Mouse (Mus musculus): ENCODE measurements around the gene Dennd4b. TPM values are rescaled to one million over a fixed set of nuclear protein-coding genes. Genes with fewer than 3 reads are reported as not detected.
A peak's percentile ranks its signal among the peaks of the same experiment; 100 is the strongest.

Dennd4b gene
- total RNA-seq (2014; rRNA removed) (2.2 and 2.8 TPM in 2 replicates), polyA plus RNA-seq (2012; rRNA removed) (4.7 and 9.2 TPM in 2 replicates)

DNA sequence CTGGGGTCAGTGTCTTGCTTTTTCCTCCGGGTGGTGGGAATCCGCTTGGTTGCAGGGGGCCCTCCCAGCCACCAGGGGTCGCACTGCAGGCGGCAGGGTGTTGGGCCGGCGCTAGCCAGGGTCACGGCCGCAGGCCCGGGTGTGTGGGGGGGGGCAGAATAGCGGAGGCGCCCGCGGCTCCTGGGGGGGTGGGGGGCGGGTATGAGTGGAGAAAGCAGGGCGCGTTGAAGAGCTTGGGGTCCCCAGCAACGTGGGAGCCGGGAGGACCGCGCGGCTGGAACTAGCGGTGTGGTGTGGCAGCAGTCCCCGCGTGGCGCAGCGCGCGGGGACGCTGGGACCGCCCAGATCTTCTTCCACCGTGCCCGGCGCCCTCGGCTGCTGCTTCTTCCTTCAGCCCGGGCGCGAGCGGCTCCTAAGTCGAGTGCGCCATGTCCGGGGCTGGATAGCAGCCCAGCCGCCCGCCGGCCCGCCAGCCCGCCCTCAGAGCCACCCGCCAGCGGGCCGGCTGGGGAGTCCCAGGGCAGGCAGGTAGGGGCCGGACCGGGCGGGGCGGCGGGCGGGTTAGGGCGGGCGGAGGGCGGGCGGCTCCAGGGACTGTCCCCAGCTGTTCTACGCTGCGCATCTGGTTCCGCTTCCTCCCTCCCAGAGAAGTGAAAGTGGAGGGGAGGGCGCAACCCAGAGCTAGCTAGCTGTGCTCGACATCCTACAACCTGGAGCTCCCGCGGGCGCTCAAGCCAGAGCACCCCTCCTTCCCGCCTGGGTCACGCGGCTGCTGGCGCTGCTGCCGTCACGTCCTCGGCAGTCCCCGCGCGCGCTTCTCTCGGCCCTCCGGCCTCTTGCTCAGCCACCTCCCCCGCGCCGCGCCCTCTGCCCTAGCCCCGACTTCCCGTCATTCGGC, at the start of gene Dennd4b:
Dennd4b (plus strand) TSS at position 152 of the 898 bp plus-strand sequence.
- under 1% methylated on average over 73 of the region's 87 CpGs for WGBS
- no peaks in the 10 kb centered on the region for H3K27me3 ChIP-seq (ENCODE audit: control insufficient read depth, insufficient read depth, low read length)
- DNase-seq (ENCODE audit: extremely low read depth, low read depth, low spot score) = peak; percentile 84

DNA sequence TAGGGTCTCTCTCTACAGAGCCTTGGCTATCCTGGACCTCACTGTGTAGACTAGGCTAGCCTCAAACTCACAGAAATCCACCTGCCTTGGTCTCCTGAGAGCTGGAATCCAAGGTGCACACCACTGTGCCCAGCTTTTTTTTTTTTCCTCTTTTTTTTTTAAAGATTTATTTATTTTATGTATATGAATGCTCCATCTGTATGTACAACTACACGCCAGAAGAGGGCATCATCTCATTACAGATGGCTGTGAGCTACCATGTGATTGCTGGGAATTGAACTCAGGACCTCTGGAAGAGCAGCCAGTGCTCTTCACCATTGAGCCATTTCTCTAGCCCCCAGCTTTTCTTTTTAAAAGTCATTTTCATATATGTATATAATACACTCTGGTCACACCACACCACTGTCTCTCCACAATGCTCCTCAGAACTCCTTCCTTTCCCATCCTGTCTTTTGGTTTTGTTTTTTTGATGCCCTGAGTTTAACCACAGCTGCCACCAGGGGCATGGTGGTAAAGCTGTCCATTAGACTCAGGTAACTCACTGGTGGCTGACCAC, 49.1 kb upstream of the Dennd4b start:
- H3K9ac ChIP-seq (ENCODE audit: low read depth, low read length) = no peak overlapping the region
- peaks cover 13% of the 10 kb centered on the region for H3K4me1 ChIP-seq (ENCODE audit: control insufficient read depth, insufficient read depth, low read length)
- DNase-seq (ENCODE audit: extremely low read depth, low read depth, low spot score) = no peak
- no peak overlapping the region for H3K4me3 ChIP-seq (ENCODE audit: insufficient read depth, low read depth, low read length)
- no peaks in the 10 kb centered on the region for H3K27me3 ChIP-seq (ENCODE audit: control insufficient read depth, insufficient read depth, low read length)
- 50% methylated on average over 1 of the region's 1 CpGs for WGBS
- H3K27ac ChIP-seq (replicated peaks; ENCODE audit: insufficient read depth, low read depth, low read length) = no peak overlapping the region
- peaks cover 9% of the 10 kb centered on the region; the same call in 1 of the 2 replicates for H3K79me2 ChIP-seq (ENCODE audit: control insufficient read depth, insufficient read depth, low read length)
- TF ChIP-seq POLR2A (IDR thresholded peaks at IDR 0.05; ENCODE audit: extremely low read depth, insufficient read depth, low read length) = no peak
- TF ChIP-seq CTCF (IDR thresholded peaks at IDR 0.05; ENCODE audit: low read depth, low read length) = no peak
- H3K36me3 ChIP-seq (ENCODE audit: control insufficient read depth, insufficient read depth, low read length) = peaks cover 15% of the 10 kb centered on the region

More for the DNA sequence above, at the start of gene Dennd4b:
- peak; percentile 91 for TF ChIP-seq CTCF (IDR thresholded peaks at IDR 0.05; ENCODE audit: low read depth, low read length)
- peak; percentile 66 for TF ChIP-seq POLR2A (IDR thresholded peaks at IDR 0.05; ENCODE audit: extremely low read depth, insufficient read depth, low read length)
- Histone ChIP-seq H3K27ac (replicated peaks; ENCODE audit: insufficient read depth, low read depth, low read length) (peak within 1 kb of the TSS; percentile 95), H3K36me3 (ENCODE audit: control insufficient read depth, insufficient read depth, low read length) (peaks cover 14% of the 10 kb centered on the region), H3K9ac (ENCODE audit: low read depth, low read length) (peak within 1 kb of the TSS; percentile 83), H3K4me1 (ENCODE audit: control insufficient read depth, insufficient read depth, low read length) (peaks cover 4% of the 10 kb centered on the region), H3K4me3 (ENCODE audit: insufficient read depth, low read depth, low read length) (peak within 1 kb of the TSS; percentile 74), H3K79me2 (ENCODE audit: control insufficient read depth, insufficient read depth, low read length) (no peaks in the 10 kb centered on the region)

DNA sequence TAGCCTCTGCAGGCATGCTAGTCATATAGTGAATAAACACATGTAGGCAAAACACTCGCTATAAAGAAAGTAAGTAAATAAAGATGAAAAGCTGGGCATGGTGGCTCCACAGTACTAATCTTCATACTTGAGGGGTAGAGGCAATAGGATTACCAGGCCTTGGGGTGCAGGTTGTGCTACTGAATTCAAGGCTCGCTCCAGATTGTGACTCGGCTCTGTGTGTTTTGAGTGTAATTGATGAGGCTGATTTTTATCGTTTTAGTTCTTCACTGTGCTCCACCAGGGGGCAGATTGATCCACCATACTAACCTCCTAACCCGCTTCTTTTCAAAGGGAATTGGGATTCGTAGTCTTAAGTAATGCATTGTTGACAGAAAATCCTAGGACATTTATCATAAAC, 44.9 kb upstream of the Dennd4b start:
- DNase-seq (ENCODE audit: extremely low read depth, low read depth, low spot score) = peak; percentile 72
- Histone ChIP-seq H3K27ac (replicated peaks; ENCODE audit: insufficient read depth, low read depth, low read length) (peak overlapping the region; percentile 83), H3K79me2 (ENCODE audit: control insufficient read depth, insufficient read depth, low read length) (no peaks in the 10 kb centered on the region), H3K9ac (ENCODE audit: low read depth, low read length) (peak overlapping the region; percentile 56), H3K4me3 (ENCODE audit: insufficient read depth, low read depth, low read length) (peak overlapping the region; percentile 75; the same call in 1 of the 2 replicates), H3K36me3 (ENCODE audit: control insufficient read depth, insufficient read depth, low read length) (no peaks in the 10 kb centered on the region), H3K4me1 (ENCODE audit: control insufficient read depth, insufficient read depth, low read length) (peaks cover 6% of the 10 kb centered on the region), H3K27me3 (ENCODE audit: control insufficient read depth, insufficient read depth, low read length) (no peaks in the 10 kb centered on the region)
- WGBS = 3% methylated on average over 6 of the region's 6 CpGs
- TF ChIP-seq POLR2A (IDR thresholded peaks at IDR 0.05; ENCODE audit: extremely low read depth, insufficient read depth, low read length) (no peak), CTCF (IDR thresholded peaks at IDR 0.05; ENCODE audit: low read depth, low read length) (no peak)

DNA sequence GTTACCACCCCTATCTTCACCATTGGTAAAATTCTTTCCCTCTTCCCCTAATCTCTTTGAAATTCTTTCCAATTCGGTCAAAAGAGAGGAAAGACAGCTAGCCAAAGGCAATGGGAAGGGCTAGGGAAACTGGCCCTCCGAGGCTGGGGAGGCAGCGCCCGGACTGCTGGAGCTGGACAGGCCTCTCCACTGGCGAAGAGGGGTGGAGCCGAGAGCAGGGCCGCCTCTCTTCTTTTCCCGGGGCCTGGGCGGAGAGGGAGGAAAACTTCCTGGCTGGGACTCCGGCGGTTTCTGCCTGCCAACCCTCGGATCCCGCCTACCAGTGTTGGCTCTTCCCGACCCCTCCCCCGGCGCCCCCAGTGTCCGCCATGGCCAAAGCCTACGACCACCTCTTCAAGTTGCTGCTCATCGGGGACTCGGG, 44.4 kb upstream of the Dennd4b start:
- Histone ChIP-seq H3K36me3 (ENCODE audit: control insufficient read depth, insufficient read depth, low read length) (no peaks in the 10 kb centered on the region), H3K4me1 (ENCODE audit: control insufficient read depth, insufficient read depth, low read length) (peaks cover 6% of the 10 kb centered on the region), H3K4me3 (ENCODE audit: insufficient read depth, low read depth, low read length) (peak overlapping the region; percentile 75), H3K79me2 (ENCODE audit: control insufficient read depth, insufficient read depth, low read length) (no peaks in the 10 kb centered on the region), H3K9ac (ENCODE audit: low read depth, low read length) (peak overlapping the region; percentile 76), H3K27ac (replicated peaks; ENCODE audit: insufficient read depth, low read depth, low read length) (peak overlapping the region; percentile 83), H3K27me3 (ENCODE audit: control insufficient read depth, insufficient read depth, low read length) (no peaks in the 10 kb centered on the region)
- DNase-seq (ENCODE audit: extremely low read depth, low read depth, low spot score) = peak; percentile 63
- TF ChIP-seq CTCF (IDR thresholded peaks at IDR 0.05; ENCODE audit: low read depth, low read length) (no peak), POLR2A (IDR thresholded peaks at IDR 0.05; ENCODE audit: extremely low read depth, insufficient read depth, low read length) (peak; percentile 49; the same call in 1 of the 2 replicates)
- under 1% methylated on average over 19 of the region's 20 CpGs for WGBS

DNA sequence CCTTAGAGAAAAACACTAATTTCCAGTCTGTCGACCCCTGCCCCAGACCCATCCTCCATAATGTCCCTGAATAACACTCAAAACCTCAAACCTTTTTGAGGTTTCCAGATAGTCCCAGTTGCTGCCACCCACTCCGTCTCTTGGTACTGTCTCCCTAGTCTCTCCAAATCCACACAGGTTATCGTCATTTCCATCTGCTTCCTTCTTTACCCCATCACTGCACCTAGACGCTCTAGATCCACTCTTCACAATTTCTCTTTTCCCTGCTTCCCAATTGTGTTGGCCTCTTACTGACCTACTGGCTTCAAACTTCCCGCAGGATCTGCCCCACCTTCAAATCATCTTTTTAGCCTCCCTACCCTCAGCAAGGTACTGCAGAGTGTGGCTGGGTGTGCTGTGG, 43.9 kb upstream of the Dennd4b start:
- no peaks in the 10 kb centered on the region for H3K27me3 ChIP-seq (ENCODE audit: control insufficient read depth, insufficient read depth, low read length)
- H3K9ac ChIP-seq (ENCODE audit: low read depth, low read length) = no peak overlapping the region
- H3K27ac ChIP-seq (replicated peaks; ENCODE audit: insufficient read depth, low read depth, low read length) = no peak overlapping the region
- 31% methylated on average over 5 of the region's 5 CpGs for WGBS
- no peaks in the 10 kb centered on the region for H3K36me3 ChIP-seq (ENCODE audit: control insufficient read depth, insufficient read depth, low read length)
- no peak overlapping the region for H3K4me3 ChIP-seq (ENCODE audit: insufficient read depth, low read depth, low read length)
- peaks cover 6% of the 10 kb centered on the region for H3K4me1 ChIP-seq (ENCODE audit: control insufficient read depth, insufficient read depth, low read length)
- no peak for DNase-seq (ENCODE audit: extremely low read depth, low read depth, low spot score)
- no peak for TF ChIP-seq CTCF (IDR thresholded peaks at IDR 0.05; ENCODE audit: low read depth, low read length)
- no peak for TF ChIP-seq POLR2A (IDR thresholded peaks at IDR 0.05; ENCODE audit: extremely low read depth, insufficient read depth, low read length)
- no peaks in the 10 kb centered on the region for H3K79me2 ChIP-seq (ENCODE audit: control insufficient read depth, insufficient read depth, low read length)
